Mouse (Mus musculus) small intestine, adult 2 months (tissue): ENCODE data around the gene Brk1. TPM values are rescaled to one million over a fixed set of nuclear protein-coding genes. Genes with fewer than 3 reads are reported as not detected.

ENCODE experiments used
- H3K27ac ChIP-seq: fragments of 200-500 bp; 2 replicates; pipeline ENCODE4 v1.5.1; 2012; ENCODE audit warnings: low read depth, low read length, control low read depth, inconsistent platforms; ENCODE audit not compliant: insufficient read depth
- H3K27me3 ChIP-seq: fragments of 200-500 bp; 2 replicates; pipeline ENCODE4 v1.6.1; 2012; ENCODE audit warnings: mild to moderate bottlenecking, moderate library complexity, low read length, inconsistent platforms; ENCODE audit not compliant: control insufficient read depth, insufficient read depth
- H3K36me3 ChIP-seq: fragments of 200-500 bp; 2 replicates; pipeline ENCODE4 v1.6.1; 2012; ENCODE audit warnings: mild to moderate bottlenecking, low read length, control low read depth, inconsistent platforms; ENCODE audit not compliant: control insufficient read depth, insufficient read depth
- H3K4me1 ChIP-seq: fragments of 200-500 bp; 2 replicates; pipeline ENCODE4 v1.6.1; 2012; ENCODE audit warnings: low read length, inconsistent platforms, mixed read lengths; ENCODE audit not compliant: control insufficient read depth, insufficient read depth, insufficient read length
- H3K4me3 ChIP-seq: fragments of 200-500 bp; 2 replicates; pipeline ENCODE4 v1.5.1; 2012; ENCODE audit warnings: low read depth, mild to moderate bottlenecking, control low read depth, inconsistent platforms, low read length, moderate library complexity
- CTCF ChIP-seq: fragments of 200-500 bp; IDR thresholded peaks from 2 replicates; pipeline ENCODE4 v1.5.1; 2012; ENCODE audit warnings: low read depth, mild to moderate bottlenecking, control low read depth, inconsistent platforms, low read length, moderate library complexity, mixed read lengths; ENCODE audit not compliant: insufficient replicate concordance, insufficient read length; ENCODE audit errors: extremely low read depth
- POLR2A ChIP-seq: fragments of 200-500 bp; IDR thresholded peaks from 2 replicates; pipeline ENCODE4 v1.6.1; 2012; ENCODE audit warnings: low read depth, mild to moderate bottlenecking, control low read depth, inconsistent platforms, low read length, moderate library complexity
- WGBS: fragments of 180-500 bp; shearing (Covaris S2); methylation state at CpG from one replicate; pipeline ENCODE4 v1.1.7; 2018; 5-methylcytosine and 5-hydroxymethylcytosine counted together
- polyA plus RNA-seq: library from polyadenylated mRNA; depleted of rRNA; stranded (reverse); fragments of >200 nt; gene quantifications from 2 replicates; pipeline ENCODE4 v1.2.3, GENCODE M21; 2012

Gene Brk1
- polyA plus RNA-seq, 1 experiment = 71.2 TPM

- Histone ChIP-seq H3K27ac (peak within 1 kb of the TSS; percentile 54), H3K27me3 (no peaks in the 10 kb centered on the region), H3K36me3 (peaks cover 12% of the 10 kb centered on the region), H3K4me3 (peak within 1 kb of the TSS; percentile 81), H3K4me1 (peaks cover 8% of the 10 kb centered on the region; the same call in 1 of the 2 replicates)
- WGBS = under 1% methylated on average over 73 of the region's 76 CpGs
- TF ChIP-seq POLR2A = peak; percentile 73; the same call in 1 of the 2 replicates
- no peak for TF ChIP-seq CTCF
These were observed 19.6 kb downstream of the Brk1 start, which contains the start of gene Vhl for GRCm38 (mm10) chr6:113623941-113624751. Gene Vhl (plus strand): TSS chr6:113623959.

- peaks cover 8% of the 10 kb centered on the region; the same call in 1 of the 2 replicates for H3K4me1 ChIP-seq
- peaks cover 22% of the 10 kb centered on the region for H3K36me3 ChIP-seq
- WGBS = 29% methylated on average over 5 of the region's 5 CpGs
- H3K4me3 ChIP-seq = peak overlapping the region; percentile 81
- H3K27me3 ChIP-seq = no peaks in the 10 kb centered on the region
- no peak overlapping the region for H3K27ac ChIP-seq
- no peak for TF ChIP-seq CTCF
- no peak for TF ChIP-seq POLR2A
These were observed 20.6 kb downstream of the Brk1 start for GRCm38 (mm10) chr6:113624989-113625770.

DNA sequence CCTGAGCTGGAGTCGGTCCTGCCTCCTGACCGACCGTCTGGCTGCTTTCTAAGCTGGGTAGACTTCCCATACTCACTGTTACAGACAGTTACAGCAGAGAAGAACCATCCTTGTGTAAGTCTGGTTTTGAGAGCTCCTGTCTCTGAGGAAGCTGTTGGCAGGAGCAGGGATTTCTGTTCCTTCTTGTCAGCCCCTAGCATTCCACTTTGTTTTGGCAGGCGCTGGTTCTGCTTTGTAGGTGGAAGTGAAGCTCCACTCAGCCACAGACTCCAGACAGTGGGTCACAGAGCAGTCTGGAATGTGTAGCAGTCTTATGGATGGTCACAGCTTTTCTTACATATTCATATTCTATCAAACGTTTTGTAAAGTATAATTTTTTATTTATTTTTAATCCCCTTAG, 25.8 kb downstream of the Brk1 start:
- H3K27ac ChIP-seq = no peak overlapping the region
- 71% methylated on average over 5 of the region's 5 CpGs for WGBS
- no peaks in the 10 kb centered on the region; the same call in 1 of the 2 replicates for H3K4me1 ChIP-seq
- peaks cover 44% of the 10 kb centered on the region for H3K36me3 ChIP-seq
- TF ChIP-seq POLR2A (no peak), CTCF (no peak)
- no peak overlapping the region for H3K4me3 ChIP-seq
- H3K27me3 ChIP-seq = no peaks in the 10 kb centered on the region

DNA sequence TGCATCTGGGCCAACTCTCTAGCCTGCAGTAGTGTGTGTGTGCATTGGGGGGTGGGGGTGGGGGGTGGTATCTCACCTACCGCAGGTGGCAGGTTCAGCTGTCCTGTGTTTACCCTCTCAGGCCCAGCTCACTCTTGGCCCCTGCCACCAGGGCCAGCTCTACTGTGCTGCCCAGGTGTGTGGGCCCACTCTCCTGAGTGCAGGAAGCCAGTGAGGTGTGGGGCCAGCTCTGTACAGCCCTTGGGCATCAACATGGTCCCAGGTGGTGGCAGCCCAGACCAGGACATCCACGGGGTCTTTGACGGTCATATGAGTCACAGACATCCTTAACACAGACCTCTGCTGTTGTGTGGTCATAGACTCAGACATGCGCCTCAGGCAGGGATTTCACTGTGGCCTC, 28.3 kb downstream of the Brk1 start:
- Histone ChIP-seq H3K4me1 (no peaks in the 10 kb centered on the region; the same call in 1 of the 2 replicates), H3K27ac (no peak overlapping the region), H3K27me3 (no peaks in the 10 kb centered on the region), H3K36me3 (peaks cover 42% of the 10 kb centered on the region), H3K4me3 (no peak overlapping the region)
- TF ChIP-seq POLR2A (no peak), CTCF (no peak)
- 83% methylated on average over 4 of the region's 4 CpGs for WGBS

GRCm38 (mm10) chr6:113638302-113639040, 33.9 kb downstream of the Brk1 start, which contains the start of gene Irak2:
Gene Irak2 (plus strand): TSS chr6:113638467.
- peaks cover 13% of the 10 kb centered on the region; the same call in 1 of the 2 replicates for H3K4me1 ChIP-seq
- peak within 1 kb of the TSS; percentile 93 for H3K4me3 ChIP-seq
- H3K27ac ChIP-seq = peak within 1 kb of the TSS; percentile 86
- H3K27me3 ChIP-seq = no peaks in the 10 kb centered on the region
- peak; percentile 98 for TF ChIP-seq CTCF
- TF ChIP-seq POLR2A = peak; percentile 95
- WGBS = 3% methylated on average over 37 of the region's 37 CpGs
- H3K36me3 ChIP-seq = peaks cover 7% of the 10 kb centered on the region

- WGBS = 31% methylated on average over 4 of the region's 4 CpGs
- no peak for TF ChIP-seq POLR2A
- no peak for TF ChIP-seq CTCF
- Histone ChIP-seq H3K4me1 (peaks cover 16% of the 10 kb centered on the region; the same call in 1 of the 2 replicates), H3K27me3 (no peaks in the 10 kb centered on the region), H3K4me3 (peak overlapping the region; percentile 53; the same call in 1 of the 2 replicates), H3K27ac (peak overlapping the region; percentile 85), H3K36me3 (peaks cover 7% of the 10 kb centered on the region)
These were observed 34.6 kb downstream of the Brk1 start for GRCm38 (mm10) chr6:113639201-113639600.
